Mouse (Mus musculus) fat pad, adult 2 months (tissue): Measurements from ENCODE around the gene Klc1.

Source experiments
- DNase-seq: peaks from one replicate; pipeline ENCODE4 v3.0.0-alpha.2; 2011; ENCODE audit warnings: low read depth, low spot score; ENCODE audit errors: extremely low read depth

Gene Klc1

DNA sequence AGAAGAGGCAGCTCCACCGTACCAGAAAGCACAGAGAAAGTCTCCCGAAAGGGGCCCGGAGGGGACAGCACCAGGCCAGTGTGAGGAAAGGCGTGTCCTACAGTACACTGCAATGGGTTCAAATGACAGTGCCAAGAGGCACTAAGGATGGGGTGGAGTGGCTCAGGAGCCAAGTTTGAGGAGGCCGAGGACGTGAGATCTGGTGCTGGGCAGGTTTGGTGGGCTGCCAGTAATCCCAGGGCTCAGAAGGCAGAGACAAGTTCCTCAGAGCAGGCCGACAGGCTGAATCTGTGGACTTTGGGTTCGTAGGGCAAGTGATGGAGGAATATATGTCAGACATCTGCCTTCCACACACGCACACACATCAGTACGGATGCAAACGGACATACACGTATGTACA is 54.0 kb downstream of the Klc1 start:
- no peak for DNase-seq

DNA sequence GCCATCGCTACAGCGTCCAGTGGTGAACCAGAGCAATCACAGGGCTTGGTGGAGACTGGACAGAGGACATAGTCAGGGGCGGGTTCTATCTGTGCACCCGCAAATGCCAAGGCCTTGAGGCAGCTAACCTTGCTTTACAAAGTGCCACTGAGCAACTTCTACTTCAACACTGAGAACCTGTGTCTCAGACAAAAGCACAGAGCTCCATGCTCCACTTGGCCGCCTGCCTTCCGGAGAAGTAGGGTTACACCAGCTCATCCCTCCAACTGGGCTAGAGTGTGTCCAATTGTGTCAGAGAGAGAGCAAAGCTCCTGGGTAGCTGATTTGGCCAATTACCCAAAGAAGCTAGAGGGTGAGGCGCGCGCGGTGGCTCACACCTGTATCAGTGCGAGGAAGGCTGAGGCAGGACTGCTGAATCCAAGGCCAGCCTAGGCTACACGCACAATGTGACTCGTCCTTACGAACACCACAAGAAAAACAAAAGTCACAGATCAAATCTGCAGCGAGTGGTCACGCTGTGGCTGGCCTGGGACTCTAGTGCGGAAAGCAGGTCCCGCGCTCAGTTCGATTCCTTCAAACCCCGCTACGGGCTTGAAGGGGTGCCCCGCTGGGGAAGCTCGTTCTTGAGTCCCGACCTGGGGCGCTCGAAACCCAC is 54.6 kb downstream of the Klc1 start:
- DNase-seq = peak; percentile 84

- DNase-seq = peak; percentile 91
These were observed 55.3 kb downstream of the Klc1 start, which contains the start of the genes Xrcc3 and Zfyve21 for GRCm38 (mm10) chr12:111813766-111814617. TSS of gene Xrcc3 (minus strand) at chr12:111813873. TSS of gene Zfyve21 (plus strand) at chr12:111814170.

GRCm38 (mm10) chr12:111814769-111815762 is 56.4 kb downstream of the Klc1 start:
- no peak for DNase-seq

DNA sequence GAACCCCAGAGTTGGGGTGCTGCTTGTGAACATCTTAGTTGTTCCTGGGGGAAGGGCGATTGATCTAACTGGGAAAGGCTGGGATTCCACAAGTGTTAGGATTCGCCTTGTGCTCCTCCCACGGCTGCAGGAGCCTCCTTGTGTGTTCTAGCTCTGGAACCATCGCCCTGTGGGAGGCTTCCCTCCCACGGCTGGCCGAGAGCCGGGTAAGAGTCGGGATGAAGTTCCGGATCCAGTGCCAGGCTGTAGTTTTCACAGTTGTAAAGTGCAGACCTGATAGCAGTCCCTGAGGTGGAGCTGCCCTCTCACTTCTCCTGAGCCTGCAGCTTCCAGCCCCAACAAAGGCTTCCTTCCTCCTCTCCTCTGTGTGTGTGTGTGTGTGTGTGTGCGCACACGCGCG is 57.9 kb downstream of the Klc1 start:
- no peak for DNase-seq

GRCm38 (mm10) chr12:111816967-111817366 is 58.3 kb downstream of the Klc1 start:
- DNase-seq = no peak

DNA sequence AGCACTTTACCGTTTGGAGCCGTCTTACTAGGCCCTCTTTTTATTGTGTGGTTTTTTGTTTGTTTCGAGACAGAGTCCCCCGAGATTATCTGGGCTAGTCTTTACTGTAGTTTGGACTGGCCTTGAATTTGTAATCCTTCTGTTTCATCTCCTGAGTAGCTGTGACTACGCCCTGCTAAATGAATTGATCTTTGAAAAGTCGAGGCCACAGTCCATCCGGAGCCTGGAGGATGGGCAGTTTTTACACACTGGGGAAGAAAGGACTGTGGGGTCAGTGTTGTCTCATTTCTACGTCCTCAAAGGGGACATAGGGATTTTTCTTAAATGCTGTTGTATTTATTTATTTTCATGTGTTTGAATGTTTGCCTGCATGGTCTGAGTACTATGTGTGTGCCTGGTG is 59.3 kb downstream of the Klc1 start:
- DNase-seq = no peak

GRCm38 (mm10) chr12:111819936-111820335 is 61.3 kb downstream of the Klc1 start:
- no peak for DNase-seq

- DNase-seq = no peak
These were observed 62.1 kb downstream of the Klc1 start for GRCm38 (mm10) chr12:111820708-111821107.

GRCm38 (mm10) chr12:111821931-111822330 is 63.3 kb downstream of the Klc1 start:
- no peak for DNase-seq

DNA sequence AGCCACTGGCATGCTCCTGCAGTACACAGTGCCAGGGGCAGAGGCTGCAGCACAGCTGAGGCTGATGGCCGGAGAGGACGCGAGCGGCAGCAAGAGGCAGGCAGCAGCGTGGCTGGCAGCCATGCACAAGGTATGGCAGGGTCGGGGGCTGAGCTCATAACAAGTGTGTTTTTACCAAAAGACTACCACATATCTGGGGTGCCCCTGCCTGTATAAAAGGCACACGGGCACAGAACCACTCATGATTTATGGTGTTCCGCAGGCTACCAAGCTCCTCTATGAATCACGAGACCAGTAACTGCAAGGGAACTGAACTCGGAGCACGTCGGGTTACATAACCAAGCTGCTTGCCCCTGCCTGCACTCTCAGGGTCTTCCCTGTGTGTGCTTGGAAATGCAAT is 68.9 kb downstream of the Klc1 start:
- no peak for DNase-seq

DNA sequence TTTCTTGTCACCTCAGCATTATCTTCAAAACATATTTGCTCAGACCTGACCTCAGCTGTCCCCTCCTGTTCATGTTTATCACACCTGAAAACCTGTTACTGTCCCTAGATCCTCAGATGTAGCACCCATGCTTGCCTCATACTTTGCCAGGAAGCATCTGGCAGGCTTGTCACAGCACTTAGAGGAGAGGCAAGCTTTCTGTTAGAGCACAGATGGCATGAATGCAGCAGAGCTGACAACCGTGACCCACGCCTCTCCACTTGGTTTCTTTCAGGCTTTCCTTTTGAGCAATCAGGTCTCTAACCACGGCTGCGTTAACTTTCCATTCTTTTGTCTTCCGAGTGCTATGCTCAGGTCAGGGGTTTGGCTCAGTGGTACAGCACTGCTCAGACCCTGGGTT is 70.8 kb downstream of the Klc1 start:
- no peak for DNase-seq

- no peak for DNase-seq
These were observed 71.3 kb downstream of the Klc1 start for GRCm38 (mm10) chr12:111829954-111830353.

DNA sequence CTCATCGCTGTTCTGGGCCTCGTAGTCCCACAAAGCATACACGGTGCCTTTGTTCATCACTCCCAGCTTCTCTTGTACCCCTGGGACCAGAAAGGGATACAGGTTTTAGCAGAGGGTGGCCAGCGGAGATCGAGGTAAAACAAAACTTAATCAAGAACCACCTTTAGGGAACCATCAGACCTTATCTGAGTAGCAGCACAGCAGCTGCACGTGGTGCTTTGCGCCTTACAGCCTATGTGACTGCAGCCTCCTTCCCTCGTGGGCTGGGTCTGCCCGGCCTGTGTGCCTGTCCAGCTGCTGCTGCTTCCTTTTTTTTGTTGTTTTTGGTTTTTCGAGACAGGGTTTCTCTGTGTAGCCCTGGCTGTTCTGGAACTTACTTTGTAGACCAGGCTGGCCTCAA is 71.7 kb downstream of the Klc1 start:
- no peak for DNase-seq

GRCm38 (mm10) chr12:111832643-111833042 is 74.0 kb downstream of the Klc1 start:
- DNase-seq = no peak

DNA sequence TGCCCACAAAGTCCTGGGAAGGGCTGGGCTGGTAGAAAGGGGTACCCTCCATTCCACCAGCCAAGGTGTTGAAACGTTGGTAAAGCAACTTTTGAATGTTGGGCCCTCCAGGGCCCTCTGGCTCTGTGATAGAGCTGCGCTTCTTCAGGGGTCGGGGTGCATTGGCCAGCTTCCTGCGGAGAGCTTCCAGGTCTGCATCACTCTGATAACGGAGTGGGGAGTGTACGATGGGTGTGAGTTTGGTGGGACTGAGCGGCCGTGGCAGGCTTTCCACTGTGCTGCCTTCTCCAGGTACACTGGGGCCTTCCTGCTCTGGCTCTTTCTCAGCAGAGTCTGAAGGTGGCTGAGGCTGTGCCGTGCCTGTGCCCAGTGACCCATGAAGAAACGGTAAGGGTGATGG is 74.8 kb downstream of the Klc1 start:
- DNase-seq = no peak

- DNase-seq = no peak
These were observed 84.2 kb downstream of the Klc1 start for GRCm38 (mm10) chr12:111842565-111843433.

GRCm38 (mm10) chr12:111843470-111843869 is 84.8 kb downstream of the Klc1 start:
- DNase-seq = no peak

GRCm38 (mm10) chr12:111845953-111846352 is 87.3 kb downstream of the Klc1 start:
- no peak for DNase-seq

DNA sequence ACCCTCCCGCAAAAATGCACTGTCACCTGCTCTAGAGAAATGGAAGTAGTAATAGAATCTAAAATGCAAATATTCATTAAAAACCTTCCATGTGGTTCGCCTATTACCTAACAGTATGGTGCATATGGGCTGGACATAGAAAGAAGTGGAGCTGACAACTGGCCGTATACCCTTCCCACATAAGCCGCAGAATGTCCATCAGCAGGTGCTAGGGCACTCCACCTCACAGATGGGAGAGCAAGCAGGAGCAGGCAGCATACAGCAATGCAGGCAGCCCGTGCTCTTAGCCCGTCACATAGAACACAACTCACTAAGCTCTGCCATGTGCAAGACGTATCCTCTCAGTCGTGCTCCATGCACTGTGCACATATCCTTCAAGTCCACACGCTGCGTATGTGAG is 88.2 kb downstream of the Klc1 start:
- no peak for DNase-seq
